Mouse (Mus musculus): ENCODE measurements around the gene Lce1a2. TPM values are rescaled to one million over a fixed set of nuclear protein-coding genes. Genes with fewer than 3 reads are reported as not detected.

Lce1a2 gene
- polyA plus RNA-seq, 1 experiment from 2014 or later: not detected

- Histone ChIP-seq H3K4me1 (no peaks in the 10 kb centered on the region), H3K4me2 (no peak overlapping the region), H3K4me3 (replicated peaks) (no peak overlapping the region), H3K9me3 (replicated peaks) (no peaks in the 10 kb centered on the region), H3K27me3 (no peaks in the 10 kb centered on the region), H3K36me3 (no peaks in the 10 kb centered on the region), H3K27ac (no peak overlapping the region), H3K9ac (no peak overlapping the region)
- no peak; the same call in 1 of the 2 replicates for ATAC-seq (replicated peaks; ENCODE audit: low FRiP score)
- 35% methylated on average over 1 of the region's 1 CpGs for WGBS
These were observed 32.1 kb downstream of the Lce1a2 start for GRCm38 (mm10) chr3:92637745-92638652.

DNA sequence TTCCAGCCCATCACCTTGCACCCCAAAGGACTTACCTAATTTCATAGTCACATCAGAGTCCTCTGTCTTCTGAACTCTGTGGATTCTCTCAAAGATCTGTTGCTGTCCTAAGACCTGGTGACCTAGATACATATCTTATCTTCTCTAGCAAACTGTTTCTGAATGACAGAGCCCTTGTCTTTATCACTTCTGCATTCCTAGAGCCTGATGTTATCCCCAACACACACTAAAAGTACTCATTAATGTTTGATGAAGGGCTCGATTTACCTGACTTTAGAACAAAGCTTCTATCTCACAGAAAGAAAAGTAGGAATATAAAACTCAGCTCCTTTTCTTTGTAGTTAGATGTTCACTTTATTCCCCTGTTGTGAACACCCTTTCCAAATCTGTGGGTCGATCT is 48.6 kb downstream of the Lce1a2 start, which contains the start of gene Lce6a:
Gene Lce6a (minus strand): TSS at position 101 of the 400 bp plus-strand sequence.
- no peak within 1 kb of the TSS for H3K9ac ChIP-seq
- H3K4me1 ChIP-seq: no peaks in the 10 kb centered on the region
- H3K27ac ChIP-seq: no peak within 1 kb of the TSS
- WGBS: 79% methylated on average over 2 of the region's 2 CpGs
- no peaks in the 10 kb centered on the region for H3K36me3 ChIP-seq
- no peaks in the 10 kb centered on the region for H3K27me3 ChIP-seq
- no peak for ATAC-seq (replicated peaks; ENCODE audit: low FRiP score)
- H3K4me2 ChIP-seq: no peak within 1 kb of the TSS
- no peaks in the 10 kb centered on the region for H3K9me3 ChIP-seq (replicated peaks)
- H3K4me3 ChIP-seq (replicated peaks): no peak within 1 kb of the TSS

Other genes with a start within 250 kb of the Lce1a2 start
- gene Gm9774, start 240.9 kb downstream of the Lce1a2 start, polyA plus RNA-seq (2015; fragmentation: Nextera tagmentation; extraction: Ambion mirVana): 7.8 and 12.5 TPM in 2 replicates
- gene Sprr2k, start 237.7 kb downstream of the Lce1a2 start, polyA plus RNA-seq (2015; fragmentation: Nextera tagmentation; extraction: Ambion mirVana): not detected in 2 replicates
- 0.41 and 0.83 TPM in 2 replicates for gene Sprr1b, start 231.5 kb downstream of the Lce1a2 start, polyA plus RNA-seq (2015; fragmentation: Nextera tagmentation; extraction: Ambion mirVana)
- 0.18 TPM in 1 of 2 replicates, not detected in the other for gene Sprr3, start 211.6 kb downstream of the Lce1a2 start, polyA plus RNA-seq (2015; fragmentation: Nextera tagmentation; extraction: Ambion mirVana)
- gene Sprr1a, start 184.4 kb downstream of the Lce1a2 start, polyA plus RNA-seq (2015; fragmentation: Nextera tagmentation; extraction: Ambion mirVana): 15.2 and 17.5 TPM in 2 replicates
- gene Sprr4, start 169.8 kb downstream of the Lce1a2 start, polyA plus RNA-seq (2015; fragmentation: Nextera tagmentation; extraction: Ambion mirVana): not detected in 2 replicates
- not detected in 2 replicates for gene 2310046K23Rik, start 135.8 kb downstream of the Lce1a2 start, polyA plus RNA-seq (2015; fragmentation: Nextera tagmentation; extraction: Ambion mirVana)
- gene Ivl, start 96.6 kb downstream of the Lce1a2 start, polyA plus RNA-seq (2015; fragmentation: Nextera tagmentation; extraction: Ambion mirVana): 0.22 and 0.61 TPM in 2 replicates
- gene Smcp, start 81.3 kb downstream of the Lce1a2 start, polyA plus RNA-seq (2015; fragmentation: Nextera tagmentation; extraction: Ambion mirVana): not detected in 2 replicates
- gene 2210017I01Rik, start 62.8 kb downstream of the Lce1a2 start, polyA plus RNA-seq (2015; fragmentation: Nextera tagmentation; extraction: Ambion mirVana): not detected in 2 replicates
- gene Lce6a, start 48.7 kb downstream of the Lce1a2 start, polyA plus RNA-seq (2015; fragmentation: Nextera tagmentation; extraction: Ambion mirVana): not detected in 2 replicates
- gene Lce1a1, start 22.0 kb downstream of the Lce1a2 start, polyA plus RNA-seq (2015; fragmentation: Nextera tagmentation; extraction: Ambion mirVana): not detected in 2 replicates
- not detected in 2 replicates for gene Lce1b, start 13.4 kb downstream of the Lce1a2 start, polyA plus RNA-seq (2015; fragmentation: Nextera tagmentation; extraction: Ambion mirVana)
- gene Lce1c, start 8.9 kb upstream of the Lce1a2 start, polyA plus RNA-seq (2015; fragmentation: Nextera tagmentation; extraction: Ambion mirVana): not detected in 2 replicates
- gene Lce1d, start 16.9 kb upstream of the Lce1a2 start, polyA plus RNA-seq (2015; fragmentation: Nextera tagmentation; extraction: Ambion mirVana): not detected in 2 replicates
- gene Lce1e, start 38.8 kb upstream of the Lce1a2 start, polyA plus RNA-seq (2015; fragmentation: Nextera tagmentation; extraction: Ambion mirVana): not detected in 2 replicates
- gene Lce1f, start 50.0 kb upstream of the Lce1a2 start, polyA plus RNA-seq (2015; fragmentation: Nextera tagmentation; extraction: Ambion mirVana): not detected in 2 replicates
- not detected in 2 replicates for gene Gm38119, start 68.8 kb upstream of the Lce1a2 start, polyA plus RNA-seq (2015; fragmentation: Nextera tagmentation; extraction: Ambion mirVana)
- not detected in 2 replicates for gene Lce1g, start 82.0 kb upstream of the Lce1a2 start, polyA plus RNA-seq (2015; fragmentation: Nextera tagmentation; extraction: Ambion mirVana)
- not detected in 2 replicates for gene Lce1h, start 94.8 kb upstream of the Lce1a2 start, polyA plus RNA-seq (2015; fragmentation: Nextera tagmentation; extraction: Ambion mirVana)
- not detected in 2 replicates for gene Lce1i, start 108.6 kb upstream of the Lce1a2 start, polyA plus RNA-seq (2015; fragmentation: Nextera tagmentation; extraction: Ambion mirVana)
- not detected in 2 replicates for gene Lce1j, start 120.2 kb upstream of the Lce1a2 start, polyA plus RNA-seq (2015; fragmentation: Nextera tagmentation; extraction: Ambion mirVana)
- not detected in 2 replicates for gene Lce1k, start 137.6 kb upstream of the Lce1a2 start, polyA plus RNA-seq (2015; fragmentation: Nextera tagmentation; extraction: Ambion mirVana)
- gene Kprp, start 156.9 kb upstream of the Lce1a2 start, polyA plus RNA-seq (2015; fragmentation: Nextera tagmentation; extraction: Ambion mirVana): not detected in 2 replicates
- not detected in 2 replicates for gene Lce1l, start 181.0 kb upstream of the Lce1a2 start, polyA plus RNA-seq (2015; fragmentation: Nextera tagmentation; extraction: Ambion mirVana)
- gene 2310050C09Rik, start 199.9 kb upstream of the Lce1a2 start, polyA plus RNA-seq (2015; fragmentation: Nextera tagmentation; extraction: Ambion mirVana): not detected in 2 replicates